Mouse (Mus musculus) gonadal fat pad, adult 2 months (tissue): Measurements from ENCODE around the gene Gpr119. TPM values are rescaled to one million over a fixed set of nuclear protein-coding genes. Genes with fewer than 3 reads are reported as not detected.
A peak's percentile ranks its signal among the peaks of the same experiment; 100 is the strongest.

Experiments used
- DNase-seq: peaks from one replicate; pipeline ENCODE4 v3.0.0-alpha.2; 2012; ENCODE audit warnings: low read depth
- polyA plus RNA-seq: library from polyadenylated mRNA; depleted of rRNA; stranded (reverse); fragments of >200 nt; gene quantifications from 2 replicates; pipeline ENCODE4 v1.2.3, GENCODE M21; 2012; rRNA removed

The Gpr119 gene
- polyA plus RNA-seq = not detected in 2 replicates

- DNase-seq = no peak
Measured at GRCm38 (mm10) chrX:48674171-48674570, at the start of gene Gpr119. Gene Gpr119 (minus strand): TSS chrX:48674478.

GRCm38 (mm10) chrX:48712846-48713245 lies 38.6 kb upstream of the Gpr119 start:
- no peak for DNase-seq

GRCm38 (mm10) chrX:48709701-48710100 lies 35.4 kb upstream of the Gpr119 start:
- no peak for DNase-seq

GRCm38 (mm10) chrX:48694864-48695371 lies 20.6 kb upstream of the Gpr119 start, which contains the start of gene Rbmx2:
Gene Rbmx2 (plus strand): TSS chrX:48695004.
- DNase-seq = peak; percentile 27

GRCm38 (mm10) chrX:48694460-48694859 lies 20.2 kb upstream of the Gpr119 start:
- no peak for DNase-seq

DNA sequence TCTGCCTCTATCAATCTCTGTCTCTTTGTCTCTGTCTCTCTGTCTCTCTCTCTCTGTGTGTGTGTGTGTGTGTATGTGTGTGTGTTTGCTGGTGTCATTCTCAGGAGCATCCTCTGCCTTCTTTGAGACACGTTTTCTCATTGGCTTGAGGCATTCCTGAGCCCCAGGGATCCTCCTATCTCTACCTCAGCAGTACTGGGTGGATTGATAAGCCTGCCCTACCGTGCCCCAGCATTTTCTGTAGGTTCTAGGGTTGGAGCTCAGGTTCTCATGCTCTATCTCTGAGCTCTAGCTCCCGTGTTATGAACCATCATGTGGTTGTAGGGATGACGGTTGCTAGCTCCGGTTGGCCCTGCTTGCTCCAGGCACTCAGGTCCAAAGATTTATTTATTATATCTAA lies 9.6 kb upstream of the Gpr119 start:
- no peak for DNase-seq

DNA sequence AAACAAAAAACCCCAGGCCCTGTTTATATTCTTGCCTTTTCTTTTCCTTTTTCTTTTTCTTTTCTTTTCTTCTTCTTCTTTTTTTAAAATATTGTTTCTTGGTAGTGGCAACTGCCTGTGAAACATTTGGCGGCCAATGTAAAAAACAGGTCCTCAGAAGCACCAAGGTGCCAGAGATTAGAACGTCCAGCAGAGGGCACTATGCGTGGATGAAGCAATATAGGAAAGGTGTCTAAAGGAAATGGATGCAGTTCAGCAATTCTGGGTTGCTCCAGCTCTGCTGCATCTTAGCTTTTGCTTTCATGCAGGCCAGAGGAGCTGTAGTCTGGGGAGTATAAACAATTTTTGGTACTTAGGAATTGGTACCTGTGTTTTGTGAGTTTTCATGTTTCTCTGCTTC lies 9.2 kb upstream of the Gpr119 start:
- DNase-seq = no peak

- no peak for DNase-seq
Measured at GRCm38 (mm10) chrX:48671714-48672113, 2.6 kb downstream of the Gpr119 start.

DNA sequence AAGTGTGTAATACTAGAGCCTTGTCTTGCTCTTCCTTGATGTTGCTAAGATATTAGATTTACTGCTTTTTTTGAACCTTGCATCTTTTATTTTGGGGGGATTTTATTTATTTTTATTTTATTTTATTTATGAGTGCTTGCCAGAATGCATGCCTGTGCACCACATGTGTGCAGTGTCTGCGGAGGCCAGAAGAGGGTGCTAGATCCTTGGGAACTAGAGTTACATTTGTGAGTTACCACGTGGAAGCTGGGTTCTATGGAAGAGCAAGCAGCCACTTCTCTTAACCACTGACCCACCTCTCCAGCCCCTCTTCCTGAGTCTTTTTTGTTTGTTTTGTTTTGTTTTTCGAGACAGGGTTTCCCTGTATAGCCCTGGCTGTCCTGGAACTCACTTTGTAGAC lies 4.7 kb downstream of the Gpr119 start:
- DNase-seq = no peak

DNA sequence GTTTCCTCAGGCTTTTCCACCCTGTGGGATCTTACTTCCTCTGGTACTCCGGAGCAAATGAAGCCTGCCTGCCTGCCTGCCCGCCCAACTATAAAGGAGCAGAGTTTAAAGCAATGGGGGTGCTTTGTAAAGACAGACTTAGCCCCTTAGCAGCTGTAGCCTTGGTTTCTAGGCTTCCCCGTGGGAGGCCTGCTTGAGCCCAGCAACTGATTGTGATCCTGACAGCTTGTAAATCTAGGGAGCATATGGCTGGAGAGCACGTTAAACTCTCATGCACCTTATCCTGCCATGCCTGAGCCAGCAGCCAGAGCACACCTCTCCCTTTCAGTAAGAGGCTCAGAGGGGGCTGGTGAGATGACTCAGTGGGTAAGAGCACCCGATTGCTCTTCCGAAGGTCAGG lies 7.5 kb downstream of the Gpr119 start:
- DNase-seq = no peak

GRCm38 (mm10) chrX:48644122-48644521 lies 30.2 kb downstream of the Gpr119 start:
- DNase-seq = no peak

GRCm38 (mm10) chrX:48637032-48637431 lies 37.2 kb downstream of the Gpr119 start:
- no peak for DNase-seq

GRCm38 (mm10) chrX:48624054-48624420 lies 50.2 kb downstream of the Gpr119 start:
- no peak for DNase-seq

DNA sequence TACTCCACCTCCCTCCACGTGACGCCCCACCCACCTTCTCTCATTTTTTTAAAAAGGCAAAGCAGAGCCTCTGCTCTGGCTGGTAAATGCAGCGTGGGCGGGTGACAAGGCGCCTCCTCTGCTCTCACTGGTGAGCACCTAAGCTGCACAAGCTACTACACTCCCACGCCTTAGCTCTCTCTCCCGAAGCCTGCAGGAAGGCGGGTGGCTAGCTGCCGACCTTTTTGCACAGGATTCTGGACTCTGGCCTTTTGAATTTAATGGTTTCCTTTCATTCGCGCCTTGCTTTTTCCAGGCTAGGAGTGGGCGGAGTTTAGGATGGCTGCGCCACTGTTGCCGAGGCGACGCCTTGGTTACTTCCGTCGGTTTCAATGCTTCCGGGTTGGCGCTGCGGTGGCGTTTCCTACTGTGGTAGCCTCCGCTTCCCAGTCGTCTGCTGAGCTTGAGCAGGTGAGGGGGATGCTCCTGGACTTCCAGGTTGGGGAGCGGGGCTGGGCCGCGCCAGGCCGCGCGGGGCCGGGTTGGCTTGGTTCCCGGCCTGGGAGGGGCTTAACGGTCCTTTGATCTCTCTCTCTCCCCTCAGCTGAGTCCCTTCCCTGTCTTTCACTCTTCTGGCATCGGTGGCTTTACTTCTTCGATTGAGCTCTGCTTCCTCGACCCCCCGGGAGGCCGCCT lies 50.8 kb downstream of the Gpr119 start, which contains the start of gene Slc25a14:
Gene Slc25a14, plus strand, starts transcription at position 35 of the 675 bp plus-strand sequence.
- DNase-seq = peak; percentile 36

- no peak for DNase-seq
Measured at GRCm38 (mm10) chrX:48623049-48623378, 51.3 kb downstream of the Gpr119 start.

Other genes with a start within 250 kb of the Gpr119 start
- 5.9 and 7.1 TPM in 2 replicates for gene Elf4, start 211.3 kb downstream of the Gpr119 start, polyA plus RNA-seq
- gene Aifm1, start 160.9 kb downstream of the Gpr119 start, polyA plus RNA-seq = 21.5 and 24.8 TPM in 2 replicates
- 0.84 and 1.2 TPM in 2 replicates for gene Rab33a, start 155.2 kb downstream of the Gpr119 start, polyA plus RNA-seq
- 4.1 and 5.1 TPM in 2 replicates for gene Zfp280c, start 80.0 kb downstream of the Gpr119 start, polyA plus RNA-seq
- gene Slc25a14, start 51.1 kb downstream of the Gpr119 start, polyA plus RNA-seq = 2.6 and 3.5 TPM in 2 replicates
- 1.2 and 1.3 TPM in 2 replicates for gene Rbmx2, start 20.5 kb upstream of the Gpr119 start, polyA plus RNA-seq
- gene Gm595, start 203.2 kb upstream of the Gpr119 start, polyA plus RNA-seq = 0.06 TPM in 1 of 2 replicates, not detected in the other